ENCODE assay signal across 17 mouse cellular contexts in genomic region chr1:171963613-171964012, GRCm38 (mm10). TPM values are rescaled to one million over a fixed set of nuclear protein-coding genes. Genes with fewer than 3 reads are reported as not detected.
"Had no signal": no experiment of that assay in that cellular context is flagged by ENCODE, and none has a peak within 500 bp of the region (broad histone marks: within the 10 kb centered on the region; RNA-seq: fewer than 3 reads in every experiment).

No protein-coding gene starts in this region.

- DNase-seq: kidney, adult 2 months; kidney, postnatal 10 days; kidney, postnatal 36 days; layer of hippocampus, postnatal 36 days; liver, embryonic 13.5 days; lung, embryonic 14.5 days; lung, postnatal 4 days; midbrain, embryonic 14.5 days; thymus, postnatal 14 days; thymus, postnatal 4 days had no signal

- H3K4me3 ChIP-seq: kidney, embryonic 15.5 days; left cerebral cortex, adult 2 months; liver, embryonic 13.5 days; neural tube, embryonic 12.5 days; stomach, embryonic 15.5 days had no signal

- H3K9ac ChIP-seq: kidney, embryonic 15.5 days; liver, embryonic 13.5 days; lung, embryonic 14.5 days; neural tube, embryonic 12.5 days; stomach, embryonic 15.5 days had no signal

- H3K36me3 ChIP-seq: kidney, embryonic 15.5 days; liver, embryonic 13.5 days; neural tube, embryonic 12.5 days; stomach, embryonic 15.5 days had no signal

- H3K4me2 ChIP-seq: kidney, embryonic 15.5 days; liver, embryonic 13.5 days; lung, embryonic 14.5 days; midbrain, embryonic 11.5 days; neural tube, embryonic 12.5 days; stomach, embryonic 15.5 days had no signal

- H3K9me3 ChIP-seq: kidney, embryonic 15.5 days; liver, embryonic 13.5 days; neural tube, embryonic 12.5 days; stomach, embryonic 15.5 days had no signal

- H3K27ac ChIP-seq: kidney, embryonic 15.5 days; left cerebral cortex, adult 2 months; liver, embryonic 13.5 days; neural tube, embryonic 12.5 days; stomach, embryonic 15.5 days had no signal

- H3K4me1 ChIP-seq: kidney, embryonic 15.5 days; liver, embryonic 13.5 days; neural tube, embryonic 12.5 days; stomach, embryonic 15.5 days had no signal

- ATAC-seq: lung, postnatal 0 days had no signal

- H3K27me3 ChIP-seq: kidney, embryonic 15.5 days; liver, embryonic 13.5 days; neural tube, embryonic 12.5 days; stomach, embryonic 15.5 days had no signal

RNA-seq across cellular contexts. Expression of gene Slamf6, which starts 46.3 kb away (rescaled TPM):
- polyA plus RNA-seq: limb, embryonic 11.5 days; midbrain, embryonic 11.5 days; midbrain, embryonic 14.5 days; neural tube, embryonic 12.5 days had no signal
